Mouse (Mus musculus) bone marrow macrophage, adult 2 months (primary cell): ENCODE results near the gene Polk.

Experiments used
- CTCF ChIP-seq: IDR thresholded peaks from 2 replicates; pipeline ENCODE4 v1.5.1; 2012; ENCODE audit warnings: low read depth, mild to moderate bottlenecking, low read length, moderate library complexity
- POLR2A ChIP-seq: IDR thresholded peaks from 2 replicates; pipeline ENCODE4 v1.6.1; 2012; ENCODE audit warnings: mild to moderate bottlenecking, low read depth, low read length, borderline replicate concordance

GRCm38 (mm10) chr13:96532176-96532575, 10.2 kb downstream of the Polk start:
- TF ChIP-seq CTCF (no peak), POLR2A (no peak)
